Mouse (Mus musculus) erythroblast, adult 5-6 weeks (primary cell): ENCODE measurements at regions not wholly inside any gene's neighbourhood (a gene's known extent, or its start where the extent isn't known, plus 50 kb on each side); places are given as distances from the start of the nearest gene placed in this dataset.

Experiments
- ATAC-seq: replicated peaks from 2 replicates; pipeline ENCODE4 v1.8.0; 2016; ENCODE audit warnings: moderate number of reproducible peaks, mild to moderate bottlenecking, moderate TSS enrichment, inconsistent platforms; ENCODE audit not compliant: poor library complexity, low FRiP score, severe bottlenecking

DNA sequence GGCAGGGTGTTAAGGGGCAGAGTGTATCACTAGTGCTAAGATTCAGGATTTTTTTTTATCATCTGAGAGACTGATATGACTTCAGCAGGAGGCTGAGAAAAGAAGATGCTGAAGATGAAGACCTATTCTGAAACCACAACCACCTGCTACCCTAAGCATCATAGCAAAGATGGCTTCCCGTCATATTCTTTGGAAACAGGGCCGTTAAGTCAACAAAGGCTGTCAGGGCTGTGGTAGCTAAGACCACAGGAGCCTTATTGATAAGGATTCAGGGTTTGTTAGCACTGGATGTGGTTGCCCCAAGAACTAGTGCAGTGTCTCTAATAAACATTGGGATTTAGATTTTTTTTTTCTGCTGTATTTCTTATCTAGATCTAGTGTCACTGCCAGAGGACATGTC, 56.7 kb upstream of the Rasgrp1 start:
- ATAC-seq: no peak

GRCm38 (mm10) chr2:117403425-117404175, 60.8 kb upstream of the Rasgrp1 start:
- no peak for ATAC-seq

GRCm38 (mm10) chr2:117405453-117405852, 62.7 kb upstream of the Rasgrp1 start:
- ATAC-seq: no peak

DNA sequence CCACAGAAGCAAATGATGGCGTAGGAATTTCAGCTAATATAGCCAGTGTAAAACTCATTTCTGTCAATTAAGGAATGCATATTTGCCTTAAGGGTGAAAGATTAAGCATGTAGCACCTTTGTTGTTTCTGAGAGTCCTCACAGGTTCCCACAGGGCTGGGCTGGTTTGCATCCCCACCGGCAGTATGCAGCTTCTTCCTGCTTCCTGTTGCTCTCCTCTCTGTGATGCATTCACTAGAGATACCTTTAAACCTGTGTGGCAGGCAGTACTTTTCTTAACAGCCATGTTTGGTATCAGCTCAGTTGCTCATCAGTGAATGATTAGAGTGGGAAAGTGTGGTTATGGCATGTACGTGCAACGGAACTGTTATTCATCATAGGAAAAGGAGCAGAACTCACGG, 65.4 kb upstream of the Rasgrp1 start:
- ATAC-seq: no peak

- ATAC-seq: no peak
Observed at GRCm38 (mm10) chr2:117412045-117412606, 69.3 kb upstream of the Rasgrp1 start.

DNA sequence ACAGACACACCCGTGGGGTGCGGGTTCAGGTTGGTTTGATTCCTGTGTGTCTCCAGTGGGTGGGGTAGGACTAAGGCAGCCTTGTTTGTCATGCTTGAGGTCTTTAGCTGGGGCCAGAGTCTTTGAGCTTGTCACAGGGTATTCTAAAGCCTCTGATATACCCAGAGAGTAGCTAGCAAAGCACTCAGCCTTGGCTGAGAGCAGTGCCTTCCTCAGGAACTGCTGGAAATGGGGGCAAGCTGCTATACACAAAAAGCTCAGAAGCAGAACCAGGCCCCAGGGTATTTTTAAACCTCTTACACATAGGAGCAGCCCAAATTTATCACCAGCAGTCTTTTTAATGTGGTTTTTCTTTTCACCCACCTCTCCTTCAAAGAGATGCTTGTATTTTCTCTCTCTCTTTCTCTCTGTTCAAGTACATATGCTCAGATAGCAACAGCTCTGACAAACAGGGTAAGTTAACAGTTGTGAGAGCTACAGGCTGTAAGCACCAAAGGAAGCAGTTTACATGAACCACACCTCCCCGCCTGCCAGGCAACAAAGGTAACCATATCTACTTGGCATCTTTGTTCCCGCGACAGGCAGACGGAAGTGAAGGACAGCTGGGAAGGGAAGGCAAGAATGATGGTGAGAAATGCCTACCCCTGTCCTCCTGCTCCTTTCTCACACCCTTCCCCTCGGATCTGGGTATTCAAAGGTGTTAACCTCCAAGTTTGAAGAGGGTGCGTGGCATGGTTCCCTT, 74.6 kb upstream of the Rasgrp1 start:
- no peak for ATAC-seq

GRCm38 (mm10) chr2:117418121-117418615, 75.4 kb upstream of the Rasgrp1 start:
- no peak for ATAC-seq

DNA sequence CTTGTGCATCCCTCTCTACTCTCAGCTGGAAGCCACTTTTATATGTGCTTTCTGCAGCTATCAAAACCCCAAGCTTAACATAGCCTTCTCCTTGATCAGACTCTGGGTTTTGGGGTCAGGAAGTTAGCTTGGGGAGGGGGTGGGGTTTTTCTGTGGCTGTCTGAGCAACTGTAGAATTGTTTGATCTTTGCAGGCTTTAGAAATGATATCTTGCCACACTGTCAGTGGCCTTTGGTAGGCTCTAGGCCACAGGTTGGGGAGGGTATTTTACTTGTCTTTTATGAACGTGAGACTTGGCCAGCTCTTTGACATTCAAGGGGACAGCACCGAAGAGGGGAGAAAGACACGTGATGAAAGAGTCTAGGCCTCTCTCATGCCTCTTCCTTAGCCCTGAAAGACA, 75.9 kb upstream of the Rasgrp1 start:
- no peak for ATAC-seq

DNA sequence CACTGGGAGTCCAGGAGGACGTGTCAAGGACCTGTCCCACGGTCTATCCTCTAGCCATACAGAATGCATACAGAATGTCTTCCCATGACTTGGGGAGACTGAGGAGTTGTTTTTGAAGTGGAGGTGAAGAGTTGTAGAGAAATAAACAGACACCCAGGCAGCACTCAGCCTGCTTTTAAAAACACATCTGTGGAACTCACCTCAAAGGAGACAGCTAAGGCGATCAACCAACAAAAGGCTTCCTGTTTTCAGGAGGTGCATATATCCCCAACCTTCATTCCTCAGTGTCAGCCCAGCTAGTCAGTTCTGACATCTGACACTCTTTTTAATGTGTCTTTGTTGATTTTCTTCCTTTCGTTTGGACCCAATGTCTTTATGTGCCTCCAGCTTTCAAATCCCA, 78.6 kb upstream of the Rasgrp1 start:
- no peak for ATAC-seq

GRCm38 (mm10) chr2:117422756-117423155, 80.0 kb upstream of the Rasgrp1 start:
- ATAC-seq: no peak

DNA sequence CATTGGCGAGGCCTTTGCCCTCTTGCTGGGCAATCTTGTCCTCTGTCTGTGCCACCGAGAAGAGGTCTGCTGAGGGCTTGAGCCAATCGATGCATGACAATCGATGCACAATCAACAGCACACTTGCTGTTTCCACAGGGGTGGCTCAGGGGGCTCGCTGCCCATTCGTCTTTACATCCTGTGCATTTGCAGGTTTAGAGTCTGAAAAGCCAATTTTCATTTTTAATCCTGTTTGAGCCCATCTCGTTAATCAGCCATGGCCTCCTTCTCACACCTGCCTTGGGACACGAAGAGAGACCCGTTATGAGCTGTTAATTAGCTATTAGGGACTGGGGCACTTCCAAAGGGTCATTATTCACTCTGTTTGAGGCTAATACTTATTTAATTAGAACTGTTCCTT, 86.4 kb upstream of the Rasgrp1 start:
- ATAC-seq: no peak

DNA sequence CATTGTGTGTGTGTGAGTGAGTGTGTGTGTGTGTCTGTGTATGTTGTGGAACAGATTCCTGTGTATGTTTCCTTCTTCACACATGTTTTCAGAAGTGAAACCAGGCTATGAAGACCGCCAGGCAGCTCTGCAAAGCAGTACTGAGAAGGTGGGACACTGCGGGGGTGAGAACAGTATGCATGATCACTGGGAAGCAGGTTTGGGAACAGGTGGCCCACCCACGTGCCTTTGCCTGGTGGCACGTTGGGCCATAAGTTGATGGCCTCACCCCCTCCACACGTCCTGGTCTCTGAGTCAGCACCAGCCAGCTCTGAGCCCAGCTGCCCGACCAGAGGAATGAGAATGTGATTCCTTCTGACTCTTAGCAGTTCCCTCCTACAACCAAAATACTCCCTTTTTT, 89.2 kb upstream of the Rasgrp1 start:
- ATAC-seq: no peak

DNA sequence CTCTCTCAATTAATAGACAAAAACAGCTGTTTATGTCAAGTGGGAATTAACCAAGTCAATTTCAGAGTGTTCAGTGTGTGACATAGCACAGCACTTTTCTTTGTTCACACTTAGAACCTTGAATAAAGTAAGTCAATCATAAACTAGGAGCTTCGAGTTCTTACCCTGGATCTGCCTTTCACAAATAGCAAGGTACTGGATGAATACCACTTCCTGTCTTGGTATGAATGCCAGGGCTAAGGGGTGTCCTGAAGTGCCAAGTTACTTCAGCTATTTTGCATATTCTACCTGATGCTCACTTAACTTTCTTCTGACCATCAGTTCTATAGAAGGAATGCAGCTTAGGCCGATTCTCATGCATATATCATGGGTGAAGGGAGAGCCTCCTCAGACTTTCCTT, 90.1 kb upstream of the Rasgrp1 start:
- no peak for ATAC-seq

- no peak for ATAC-seq
Observed at GRCm38 (mm10) chr2:117433482-117433881, 90.7 kb upstream of the Rasgrp1 start.

- no peak for ATAC-seq
Observed at GRCm38 (mm10) chr2:117438079-117438478, 95.3 kb upstream of the Rasgrp1 start.

GRCm38 (mm10) chr2:117438586-117439371, 96.0 kb upstream of the Rasgrp1 start:
- peak; percentile 67 for ATAC-seq

DNA sequence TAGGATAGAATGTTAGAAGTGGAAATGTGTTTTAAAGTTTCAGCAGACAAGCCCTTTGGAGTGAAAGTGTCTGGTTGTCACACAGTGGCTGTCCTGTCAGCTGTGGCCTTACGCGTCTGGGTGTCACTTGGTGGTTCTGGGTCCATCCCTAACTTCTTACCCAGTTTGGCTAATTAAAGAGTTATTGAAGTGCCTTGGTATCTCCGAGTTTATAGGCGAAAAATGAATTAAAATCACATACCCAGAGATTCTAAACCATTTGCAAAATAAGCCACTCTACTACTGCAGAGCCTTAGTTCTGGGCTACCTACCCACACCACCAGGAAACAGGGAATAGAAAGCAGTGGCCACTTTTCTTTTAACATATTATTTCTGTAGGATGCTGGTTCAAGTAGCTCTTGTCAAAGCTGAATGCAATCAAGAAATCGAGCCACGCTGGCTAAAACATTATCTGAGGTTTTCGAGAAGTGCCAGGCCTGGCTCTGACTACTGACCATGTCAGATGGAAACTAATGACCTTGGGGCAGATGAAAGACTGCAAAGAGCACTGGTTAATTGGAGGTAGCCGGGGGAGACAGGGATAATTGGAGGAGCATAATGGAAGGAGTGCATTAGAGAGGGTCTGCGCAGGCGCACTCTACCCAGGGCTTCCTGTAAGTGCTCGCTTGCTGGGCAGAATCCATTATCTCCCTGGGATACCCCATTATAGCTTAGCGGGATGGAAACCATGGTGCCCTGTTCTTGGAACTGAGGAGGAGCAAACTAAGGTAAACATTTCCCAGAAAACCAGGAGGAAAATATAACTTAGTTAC, 96.8 kb upstream of the Rasgrp1 start:
- peak; percentile 55; the same call in 1 of the 2 replicates for ATAC-seq

GRCm38 (mm10) chr2:117440801-117441281, 98.0 kb upstream of the Rasgrp1 start:
- no peak for ATAC-seq

GRCm38 (mm10) chr2:117442862-117443261, 100.1 kb upstream of the Rasgrp1 start:
- ATAC-seq: no peak
